Mouse (Mus musculus) testis, adult 2 months (tissue): ENCODE measurements around the gene Esam.

Source experiments
- CTCF ChIP-seq: fragments of 200-500 bp; IDR thresholded peaks from 2 replicates; pipeline ENCODE4 v1.5.1; 2012; ENCODE audit warnings: low read depth, mild to moderate bottlenecking, inconsistent platforms, low read length, moderate library complexity; ENCODE audit not compliant: control insufficient read depth, insufficient read depth, insufficient replicate concordance
- POLR2A ChIP-seq: fragments of 200-500 bp; IDR thresholded peaks from 2 replicates; pipeline ENCODE4 v1.6.1; 2012; ENCODE audit warnings: low read depth, mild to moderate bottlenecking, inconsistent platforms, low read length, moderate library complexity; ENCODE audit not compliant: control insufficient read depth

GRCm38 (mm10) chr9:37506023-37506422 lies 21.9 kb upstream of the Esam start:
- TF ChIP-seq POLR2A (no peak), CTCF (no peak)
